Mouse (Mus musculus): ENCODE measurements at regions not wholly inside any gene's neighbourhood (a gene's known extent, or its start where the extent isn't known, plus 50 kb on each side); places are given as distances from the start of the nearest gene placed in this dataset.
A peak's percentile ranks its signal among the peaks of the same experiment; 100 is the strongest.

- no peak for DNase-seq (ENCODE audit: low spot score)
- intact Hi-C loops (cut with DNase I) = no loop called here
Observed at GRCm38 (mm10) chr5:77515448-77515847, 107.6 kb upstream of the Igfbp7 start.

DNA sequence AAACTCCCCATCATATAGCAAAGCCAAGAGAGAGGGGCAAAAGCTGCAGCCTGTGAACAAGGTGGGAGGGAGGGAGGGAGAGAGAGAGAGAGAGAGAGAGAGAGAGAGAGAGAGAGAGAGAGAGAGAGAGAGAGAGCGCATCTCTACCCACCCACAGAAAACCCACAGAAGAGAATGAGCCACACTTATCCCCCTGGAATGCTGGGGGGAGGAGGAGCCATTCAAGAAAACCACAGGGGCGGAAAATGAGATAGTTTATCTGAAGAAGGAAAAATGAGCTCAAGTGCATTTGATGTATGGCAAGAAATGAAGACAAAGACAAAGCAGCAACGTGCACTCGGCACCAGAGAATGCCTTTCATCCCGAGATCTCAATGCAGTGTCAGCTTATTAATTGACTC, 94.8 kb upstream of the Igfbp7 start:
- no peak for DNase-seq (ENCODE audit: low spot score)
- intact Hi-C loops (cut with DNase I) = no loop called here

DNA sequence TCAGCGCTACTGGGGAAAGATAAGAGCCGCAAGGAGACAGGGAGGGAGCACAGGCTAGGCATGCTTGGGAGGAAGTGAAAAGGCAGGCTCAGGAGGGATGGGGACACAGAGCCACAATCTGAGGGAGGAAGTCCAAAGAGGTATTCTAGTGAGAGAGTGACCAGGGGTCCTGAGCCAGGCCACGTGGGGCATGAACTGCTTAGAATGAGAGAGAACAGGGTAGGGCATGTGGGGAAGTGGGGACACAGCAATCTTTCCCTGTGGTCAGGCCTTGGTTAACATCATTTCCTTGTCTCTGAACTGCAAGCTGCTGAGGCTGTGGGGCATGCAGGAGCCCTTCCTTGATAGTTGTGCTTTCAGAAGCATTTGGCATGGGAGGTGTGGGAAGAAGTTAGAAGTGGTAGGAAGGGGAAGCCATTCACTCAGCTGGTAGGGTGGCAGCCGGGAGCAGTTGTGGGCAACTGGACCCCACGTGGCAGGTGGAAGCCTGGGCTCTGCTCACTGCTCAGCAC, 92.2 kb upstream of the Igfbp7 start:
- no peak for DNase-seq (ENCODE audit: low spot score)
- intact Hi-C loops (cut with DNase I) = no loop called here

DNA sequence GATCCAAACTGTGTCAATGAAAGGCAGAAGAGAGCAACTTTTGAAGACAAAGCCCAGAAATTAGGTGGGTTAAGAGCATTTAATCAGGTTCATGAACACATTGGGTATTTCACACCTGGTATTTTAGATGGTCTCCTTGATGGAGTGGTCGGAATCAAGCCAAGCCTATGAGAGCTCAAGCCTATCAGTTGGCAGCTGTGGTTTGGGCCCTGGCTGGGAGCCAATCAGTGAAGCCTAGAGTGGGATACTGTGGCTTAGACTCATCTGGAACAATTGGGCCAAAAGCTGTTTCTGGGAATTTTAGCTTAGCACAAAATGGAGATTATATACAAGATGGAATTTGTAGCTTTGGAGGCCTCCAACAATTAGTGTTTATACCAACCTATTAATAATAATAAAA, 86.8 kb upstream of the Igfbp7 start:
- intact Hi-C loops (cut with DNase I) = no loop called here
- no peak for DNase-seq (ENCODE audit: low spot score)

DNA sequence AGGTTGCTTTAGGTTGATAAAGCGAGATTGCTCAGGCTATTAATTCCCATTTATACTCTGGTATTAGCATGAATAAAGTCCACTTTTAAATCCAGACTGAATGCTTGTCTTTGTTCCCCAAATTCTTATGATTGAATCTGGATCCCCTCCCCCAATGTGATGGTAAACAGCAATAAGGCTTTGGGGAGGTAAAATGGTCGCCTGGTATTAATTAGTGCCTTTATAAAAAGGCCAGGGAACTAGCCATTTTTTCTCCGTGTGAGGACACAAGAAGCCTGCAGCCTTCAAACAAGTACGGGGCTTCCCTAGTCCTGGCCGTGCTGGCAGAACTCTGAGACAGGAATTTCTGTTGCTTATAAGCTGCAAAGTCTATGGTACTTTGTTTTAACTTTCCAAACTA, 81.1 kb upstream of the Igfbp7 start:
- intact Hi-C loops (cut with DNase I) = no loop called here
- no peak for DNase-seq (ENCODE audit: low spot score)

DNA sequence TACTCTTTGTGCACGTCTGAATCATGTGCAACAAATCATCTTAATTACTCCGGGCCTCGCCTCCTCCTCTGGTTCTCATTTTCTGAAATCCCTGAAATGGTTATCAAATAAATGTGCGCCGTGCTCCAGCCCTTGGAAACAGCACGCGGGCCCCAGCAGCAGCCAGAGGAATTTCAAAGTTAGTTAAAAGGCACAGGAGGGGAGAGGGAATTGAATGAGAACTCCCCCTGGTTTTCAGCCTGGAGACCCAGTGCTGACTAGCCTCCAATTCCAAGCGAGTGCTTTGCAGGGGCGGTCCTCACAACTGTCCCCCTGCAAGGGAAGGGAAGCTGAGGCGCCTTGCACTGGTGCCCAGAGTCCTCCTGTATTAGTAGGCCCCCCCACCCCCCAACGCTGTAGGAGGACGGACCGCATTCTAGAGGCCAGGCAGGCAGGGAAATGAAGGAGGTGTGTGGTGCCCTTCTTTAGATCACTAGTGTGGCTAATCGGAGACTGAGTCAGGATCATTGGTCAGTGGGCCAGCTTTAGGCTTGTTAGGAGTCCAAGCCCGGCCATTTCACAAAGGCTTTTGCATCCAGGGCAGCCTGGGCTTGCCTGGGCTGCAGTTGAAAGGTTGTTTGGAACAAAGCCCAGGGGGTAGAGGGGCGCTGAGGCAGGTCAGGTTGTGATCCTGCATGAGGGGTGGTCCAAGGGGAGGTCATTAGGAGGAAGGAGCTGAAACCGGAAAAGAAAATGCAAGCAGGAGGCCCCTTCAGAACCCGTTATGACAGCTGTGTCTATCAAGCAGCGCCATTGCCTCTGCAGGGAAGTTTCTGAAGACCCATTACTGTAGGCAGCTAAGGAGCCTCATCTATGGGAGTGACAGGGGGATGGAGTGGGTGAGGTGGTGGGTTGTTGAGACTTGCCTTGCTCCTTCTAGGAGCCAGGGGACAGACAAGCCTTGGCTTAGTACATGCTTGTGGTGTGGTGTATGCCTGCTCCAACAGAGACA, 80.3 kb upstream of the Igfbp7 start:
- DNase-seq (ENCODE audit: low spot score) = no peak
- intact Hi-C loops (cut with DNase I) = no loop called here

- intact Hi-C loops (cut with DNase I) = no loop called here
- no peak for DNase-seq (ENCODE audit: low spot score)
Observed at GRCm38 (mm10) chr5:77483053-77483717, 75.3 kb upstream of the Igfbp7 start.

- intact Hi-C loops (cut with DNase I) = no loop called here
- DNase-seq (ENCODE audit: low spot score) = no peak
Observed at GRCm38 (mm10) chr5:77481811-77482210, 74.0 kb upstream of the Igfbp7 start.

- no peak for DNase-seq (ENCODE audit: low spot score)
- intact Hi-C loops (cut with DNase I) = no loop called here
Observed at GRCm38 (mm10) chr5:77477794-77478193, 70.0 kb upstream of the Igfbp7 start.

DNA sequence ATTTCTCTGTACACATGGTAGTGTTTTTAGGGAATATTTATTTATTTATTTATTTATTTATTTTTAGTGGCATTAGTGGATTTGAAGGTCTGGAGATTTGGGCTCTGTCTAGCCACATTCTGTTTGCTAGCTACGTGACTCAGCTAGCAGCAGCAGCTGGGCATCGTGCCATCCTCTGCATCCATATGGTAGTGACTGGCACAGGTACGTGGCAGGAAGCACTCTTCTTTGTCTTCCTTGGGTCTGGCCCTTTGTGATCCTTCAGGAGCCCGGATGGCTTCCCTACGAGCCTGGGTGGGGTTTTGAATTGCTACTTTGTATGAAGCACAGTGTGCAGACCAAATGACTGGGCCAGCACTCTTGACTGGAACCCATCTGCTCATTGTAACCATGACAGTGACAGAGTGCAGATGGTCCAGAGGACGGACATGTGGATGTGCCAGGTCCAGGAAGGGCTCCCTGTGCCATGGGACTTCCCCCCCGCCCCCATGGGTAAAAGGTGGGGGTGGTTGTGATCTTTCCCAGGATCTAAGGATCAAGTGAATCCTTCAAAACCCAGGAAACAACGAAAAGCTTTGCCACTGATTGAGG, 66.2 kb upstream of the Igfbp7 start:
- no peak for DNase-seq (ENCODE audit: low spot score)
- intact Hi-C loops (cut with DNase I) = no loop called here

- intact Hi-C loops (cut with DNase I) = loop anchor here (10.0 kb wide), 1 partner anchor 336 kb away; no protein-coding TSS in a partner anchor
- no peak for DNase-seq (ENCODE audit: low spot score)
Observed at GRCm38 (mm10) chr5:77469236-77469766, 61.5 kb upstream of the Igfbp7 start.

DNA sequence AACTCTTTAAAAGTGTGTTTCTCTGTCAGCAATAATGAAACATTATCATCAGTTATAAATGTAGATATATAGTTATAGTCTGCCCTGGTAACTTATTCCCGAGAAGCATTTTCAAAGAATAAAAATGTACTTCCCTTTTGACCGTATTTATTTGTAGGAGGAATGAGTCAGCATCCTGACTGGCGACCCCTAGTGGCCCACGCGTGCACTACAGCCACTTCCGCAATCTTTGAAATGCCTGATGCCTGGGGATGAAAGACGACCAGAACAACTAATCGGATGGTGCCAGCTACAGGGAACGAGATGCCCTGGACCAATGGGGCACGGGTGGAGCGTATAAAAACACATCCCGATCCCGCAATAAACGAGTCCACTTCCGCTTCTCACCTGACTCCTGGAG, 60.6 kb upstream of the Igfbp7 start:
- peak; percentile 30 for DNase-seq (ENCODE audit: low spot score)
- intact Hi-C loops (cut with DNase I) = loop anchor here (10.0 kb wide), 1 partner anchor 336 kb away; no protein-coding TSS in a partner anchor

DNA sequence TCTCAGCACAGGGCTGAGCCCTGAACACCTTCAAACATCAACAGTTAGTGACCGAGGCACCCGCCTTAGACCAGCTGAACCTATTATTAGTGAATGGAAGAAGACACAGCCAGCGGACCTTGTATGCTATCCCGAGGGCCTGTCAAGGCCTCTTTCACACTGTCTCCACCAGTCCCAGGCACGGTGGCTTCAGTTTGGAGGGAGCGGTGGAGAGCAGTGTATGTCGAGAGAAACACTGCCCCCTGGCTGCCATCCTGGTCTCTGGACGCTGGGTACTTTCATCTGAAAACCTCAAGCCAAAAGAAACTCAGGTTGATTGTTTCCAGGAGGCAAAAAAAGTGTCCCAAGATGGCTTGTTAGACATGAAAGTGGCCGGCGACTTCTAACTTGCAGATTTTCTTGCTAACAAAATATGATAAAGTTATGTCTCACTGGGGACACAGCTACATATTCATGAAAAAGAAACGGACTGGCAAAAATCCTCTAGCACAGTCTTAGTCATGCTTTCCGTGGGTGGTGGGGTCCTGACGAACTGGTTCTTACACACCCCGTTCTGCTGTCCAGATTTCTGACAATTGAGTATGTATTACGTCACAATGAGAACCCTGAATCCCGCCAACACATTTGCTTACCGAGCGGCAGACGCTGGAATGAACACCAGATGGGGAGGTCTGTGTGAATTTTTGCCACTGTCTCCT, 57.2 kb upstream of the Igfbp7 start:
- intact Hi-C loops (cut with DNase I) = loop anchor here (2.0 to 10.0 kb wide), 4 partner anchors 58 to 340 kb away; partner anchors contain the start of genes Igfbp7 and Rest
- peak; percentile 28 for DNase-seq (ENCODE audit: low spot score)

GRCm38 (mm10) chr5:77459896-77460717, 52.3 kb upstream of the Igfbp7 start:
- intact Hi-C loops (cut with DNase I) = loop anchor here (5.0 to 10.0 kb wide), 3 partner anchors 53 to 345 kb away; partner anchors contain the start of genes Igfbp7 and Rest
- DNase-seq (ENCODE audit: low spot score) = peak; percentile 75

Data from heart, postnatal 25 days (tissue).